Mouse (Mus musculus): ENCODE measurements around the gene Gm20696. TPM values are rescaled to one million over a fixed set of nuclear protein-coding genes. Genes with fewer than 3 reads are reported as not detected.

Gene Gm20696
- polyA plus RNA-seq, 1 experiment = not detected

DNA sequence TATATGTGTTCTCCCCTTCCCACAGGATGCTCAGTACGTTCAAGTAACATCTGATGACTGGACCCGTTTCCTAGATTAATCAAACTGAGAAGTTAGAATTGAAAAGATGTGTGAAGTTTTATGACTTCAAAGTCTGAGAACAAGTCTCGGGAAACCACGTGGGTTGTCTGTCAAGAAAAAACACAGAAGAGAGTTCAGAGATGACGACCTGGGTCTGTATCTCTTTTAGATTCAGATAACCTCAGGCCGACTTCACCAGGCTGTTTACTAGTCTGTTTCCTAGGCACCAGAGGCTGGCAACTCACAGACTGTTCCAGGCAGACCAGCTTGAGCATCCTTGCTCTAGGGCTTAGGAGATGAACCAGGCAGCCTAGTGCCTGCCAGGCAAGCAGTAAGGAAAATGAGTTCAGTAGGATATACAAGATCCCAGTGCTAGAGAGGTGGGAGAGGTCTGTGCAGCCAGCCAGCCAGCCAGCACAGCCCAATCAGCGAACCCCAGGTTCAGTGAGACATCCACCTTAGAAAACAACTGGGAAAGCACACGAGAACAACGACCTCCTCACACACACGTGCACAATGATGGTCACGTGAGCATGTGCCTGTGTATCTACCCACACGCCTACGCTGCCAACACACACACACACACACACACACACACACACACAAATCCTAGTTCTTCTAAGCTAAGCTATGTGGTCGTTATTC, 357.0 kb downstream of the Gm20696 start:
- TF ChIP-seq FLI1 (IDR thresholded peaks at IDR 0.05; ENCODE audit: low read length) = no peak
- TF ChIP-seq GATA1 (IDR thresholded peaks at IDR 0.05; ENCODE audit: borderline replicate concordance, low read length) = no peak
- peaks cover 18% of the 10 kb centered on the region for H3K36me3 ChIP-seq (replicated peaks; ENCODE audit: low read length)

GRCm38 (mm10) chr6:99305751-99306150, 360.8 kb downstream of the Gm20696 start:
- no peak for TF ChIP-seq GATA1 (IDR thresholded peaks at IDR 0.05; ENCODE audit: borderline replicate concordance, low read length)
- no peak for TF ChIP-seq FLI1 (IDR thresholded peaks at IDR 0.05; ENCODE audit: low read length)
- peaks cover 20% of the 10 kb centered on the region for H3K36me3 ChIP-seq (replicated peaks; ENCODE audit: low read length)

More for the DNA sequence above, 357.0 kb downstream of the Gm20696 start:
- Histone ChIP-seq H3K4me3 (replicated peaks) (no peak overlapping the region), H3K9me3 (no peaks in the 10 kb centered on the region), H3K4me1 (peaks cover 10% of the 10 kb centered on the region; the same call in 1 of the 2 replicates), H3K27me3 (replicated peaks) (no peaks in the 10 kb centered on the region)

GRCm38 (mm10) chr6:99305236-99305635, 361.4 kb downstream of the Gm20696 start:
- no peaks in the 10 kb centered on the region for H3K27me3 ChIP-seq (replicated peaks)
- H3K4me3 ChIP-seq (replicated peaks) = no peak overlapping the region
- peaks cover 14% of the 10 kb centered on the region for H3K4me1 ChIP-seq
- no peak for TF ChIP-seq GATA1 (IDR thresholded peaks at IDR 0.05; ENCODE audit: borderline replicate concordance, low read length)
- no peak for TF ChIP-seq FLI1 (IDR thresholded peaks at IDR 0.05; ENCODE audit: low read length)
- no peaks in the 10 kb centered on the region for H3K9me3 ChIP-seq
- peaks cover 20% of the 10 kb centered on the region for H3K36me3 ChIP-seq (replicated peaks; ENCODE audit: low read length)

More at GRCm38 (mm10) chr6:99305751-99306150, 360.8 kb downstream of the Gm20696 start:
- H3K27me3 ChIP-seq (replicated peaks) = no peaks in the 10 kb centered on the region
- peaks cover 14% of the 10 kb centered on the region for H3K4me1 ChIP-seq
- no peak overlapping the region for H3K4me3 ChIP-seq (replicated peaks)
- no peaks in the 10 kb centered on the region for H3K9me3 ChIP-seq

DNA sequence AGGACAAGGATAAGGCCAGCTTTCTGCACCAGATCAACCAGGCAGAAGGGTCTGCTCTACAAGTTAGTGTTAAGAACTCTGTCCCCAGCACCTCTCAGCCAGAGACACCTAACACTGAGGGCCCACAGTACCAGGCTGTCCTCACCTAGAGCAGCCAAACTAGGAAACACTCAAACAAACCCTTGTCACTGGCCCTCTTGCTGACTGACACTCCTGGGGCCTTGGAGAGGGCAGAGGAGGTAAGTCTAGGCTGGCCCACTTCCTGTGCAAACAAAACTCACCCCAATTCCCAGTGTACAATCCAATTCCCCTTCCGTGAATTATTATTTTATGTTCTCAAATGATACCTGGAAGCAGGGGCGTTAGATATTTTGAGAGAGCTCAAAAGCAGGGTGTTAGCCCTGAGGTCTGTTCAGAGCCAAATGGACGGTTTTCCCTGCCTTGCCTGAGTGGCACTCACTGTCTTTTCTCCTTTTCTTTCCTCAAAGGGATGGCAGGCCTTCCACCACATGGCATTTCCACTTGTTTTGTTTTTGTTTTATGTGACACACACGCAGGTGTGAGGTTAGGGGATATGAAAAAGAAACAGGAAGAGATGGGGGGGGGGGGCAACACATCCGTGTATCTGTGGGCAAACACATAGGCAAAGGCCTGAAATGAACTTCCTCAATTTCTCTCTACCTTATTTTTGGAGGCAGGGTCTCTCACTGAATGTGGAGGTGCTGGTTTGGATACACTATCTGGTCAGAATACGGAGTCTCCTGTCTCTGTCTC, 363.7 kb downstream of the Gm20696 start:
- peaks cover 16% of the 10 kb centered on the region for H3K36me3 ChIP-seq (replicated peaks; ENCODE audit: low read length)
- H3K27me3 ChIP-seq (replicated peaks) = no peaks in the 10 kb centered on the region
- peaks cover 12% of the 10 kb centered on the region for H3K4me1 ChIP-seq
- no peak for TF ChIP-seq FLI1 (IDR thresholded peaks at IDR 0.05; ENCODE audit: low read length)
- TF ChIP-seq GATA1 (IDR thresholded peaks at IDR 0.05; ENCODE audit: borderline replicate concordance, low read length) = no peak
- H3K9me3 ChIP-seq = no peaks in the 10 kb centered on the region
- H3K4me3 ChIP-seq (replicated peaks) = no peak overlapping the region

- Histone ChIP-seq H3K9me3 (no peaks in the 10 kb centered on the region), H3K4me1 (peaks cover 12% of the 10 kb centered on the region), H3K27me3 (replicated peaks) (no peaks in the 10 kb centered on the region), H3K4me3 (replicated peaks) (no peak overlapping the region), H3K36me3 (replicated peaks; ENCODE audit: low read length) (peaks cover 8% of the 10 kb centered on the region)
- TF ChIP-seq FLI1 (IDR thresholded peaks at IDR 0.05; ENCODE audit: low read length) (no peak), GATA1 (IDR thresholded peaks at IDR 0.05; ENCODE audit: borderline replicate concordance, low read length) (no peak)
Measured at GRCm38 (mm10) chr6:99301923-99302322, 364.7 kb downstream of the Gm20696 start.

- no peak overlapping the region for H3K4me3 ChIP-seq (replicated peaks)
Measured at GRCm38 (mm10) chr6:99300235-99300634, 366.4 kb downstream of the Gm20696 start.

GRCm38 (mm10) chr6:99299196-99299595, 367.4 kb downstream of the Gm20696 start:
- Histone ChIP-seq H3K9me3 (no peaks in the 10 kb centered on the region), H3K4me3 (replicated peaks) (no peak overlapping the region), H3K4me1 (peaks cover 12% of the 10 kb centered on the region), H3K36me3 (replicated peaks; ENCODE audit: low read length) (peaks cover 2% of the 10 kb centered on the region), H3K27me3 (replicated peaks) (no peaks in the 10 kb centered on the region)
- TF ChIP-seq GATA1 (IDR thresholded peaks at IDR 0.05; ENCODE audit: borderline replicate concordance, low read length) = no peak
- no peak for TF ChIP-seq FLI1 (IDR thresholded peaks at IDR 0.05; ENCODE audit: low read length)

More at GRCm38 (mm10) chr6:99300235-99300634, 366.4 kb downstream of the Gm20696 start:
- Histone ChIP-seq H3K4me1 (peaks cover 12% of the 10 kb centered on the region), H3K9me3 (no peaks in the 10 kb centered on the region), H3K36me3 (replicated peaks; ENCODE audit: low read length) (peaks cover 2% of the 10 kb centered on the region), H3K27me3 (replicated peaks) (no peaks in the 10 kb centered on the region)
- TF ChIP-seq FLI1 (IDR thresholded peaks at IDR 0.05; ENCODE audit: low read length) (no peak), GATA1 (IDR thresholded peaks at IDR 0.05; ENCODE audit: borderline replicate concordance, low read length) (no peak)

DNA sequence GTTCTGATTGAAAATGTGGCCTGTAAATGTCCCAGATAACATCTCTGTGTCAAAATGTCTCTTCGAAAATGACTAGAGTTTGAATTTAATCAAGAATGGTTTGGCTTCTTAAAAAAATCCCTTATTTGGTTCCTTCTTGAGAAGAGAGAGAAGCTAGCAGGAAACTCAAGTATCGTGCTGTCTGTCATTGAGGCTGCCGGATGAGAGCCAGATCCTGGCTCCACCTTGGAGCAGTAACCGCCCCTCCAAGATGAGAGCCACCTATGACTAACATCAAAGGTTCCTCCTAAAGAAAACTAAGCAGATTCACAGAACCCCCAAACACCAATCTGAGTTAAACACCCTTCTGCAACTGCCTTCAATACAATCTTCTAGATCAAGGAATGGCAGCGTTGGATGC, 369.1 kb downstream of the Gm20696 start:
- H3K36me3 ChIP-seq (replicated peaks; ENCODE audit: low read length) = peaks cover 2% of the 10 kb centered on the region
- no peak for TF ChIP-seq GATA1 (IDR thresholded peaks at IDR 0.05; ENCODE audit: borderline replicate concordance, low read length)
- TF ChIP-seq FLI1 (IDR thresholded peaks at IDR 0.05; ENCODE audit: low read length) = no peak

GRCm38 (mm10) chr6:99295495-99295894, 371.1 kb downstream of the Gm20696 start:
- TF ChIP-seq FLI1 (IDR thresholded peaks at IDR 0.05; ENCODE audit: low read length) = no peak
- no peaks in the 10 kb centered on the region for H3K27me3 ChIP-seq (replicated peaks)
- H3K4me3 ChIP-seq (replicated peaks) = no peak overlapping the region
- no peaks in the 10 kb centered on the region for H3K4me1 ChIP-seq
- H3K36me3 ChIP-seq (replicated peaks; ENCODE audit: low read length) = no peaks in the 10 kb centered on the region
- no peaks in the 10 kb centered on the region for H3K9me3 ChIP-seq

More for the DNA sequence above, 369.1 kb downstream of the Gm20696 start:
- Histone ChIP-seq H3K4me1 (peaks cover 3% of the 10 kb centered on the region), H3K9me3 (no peaks in the 10 kb centered on the region), H3K27me3 (replicated peaks) (no peaks in the 10 kb centered on the region), H3K4me3 (replicated peaks) (no peak overlapping the region)

DNA sequence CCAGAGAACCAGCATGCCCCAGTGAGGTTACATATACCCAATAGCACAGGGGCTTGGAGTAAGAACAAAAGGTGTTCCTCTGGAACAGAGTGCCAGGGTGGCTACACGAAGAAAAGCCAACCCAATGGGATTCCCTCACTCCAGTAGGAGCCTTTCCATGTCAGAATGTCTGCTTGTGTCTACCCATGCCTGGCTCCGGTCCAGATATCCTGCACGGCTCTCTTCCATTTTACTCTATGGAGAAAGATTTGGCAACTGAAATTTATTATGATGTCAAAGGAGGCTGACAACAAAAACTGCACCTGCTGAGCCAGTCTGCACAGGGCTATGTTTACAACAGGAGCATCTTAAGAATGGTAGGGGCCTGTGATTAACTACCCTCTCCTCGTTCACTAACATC, 377.4 kb downstream of the Gm20696 start:
- no peak overlapping the region for H3K4me3 ChIP-seq (replicated peaks)
- TF ChIP-seq GATA1 (IDR thresholded peaks at IDR 0.05; ENCODE audit: borderline replicate concordance, low read length) = no peak
- TF ChIP-seq FLI1 (IDR thresholded peaks at IDR 0.05; ENCODE audit: low read length) = no peak
- no peaks in the 10 kb centered on the region; the same call in 1 of the 2 replicates for H3K4me1 ChIP-seq
- H3K36me3 ChIP-seq (replicated peaks; ENCODE audit: low read length) = no peaks in the 10 kb centered on the region
- no peaks in the 10 kb centered on the region for H3K9me3 ChIP-seq
- H3K27me3 ChIP-seq (replicated peaks) = no peaks in the 10 kb centered on the region
